Mouse (Mus musculus) frontal cortex, postnatal 36 days (tissue): ENCODE data around the gene Gm11639.
A peak's percentile ranks its signal among the peaks of the same experiment; 100 is the strongest.
"Not testable (repeated sequence)": the region's sequence is repeated elsewhere in the genome, so short reads cannot be mapped to it uniquely, and the experiment has no call there.

ENCODE experiments used
- DNase-seq, 2 experiments: peaks; one replicate each; pipeline ENCODE4 v3.0.0; 2022; ENCODE audit warnings: low spot score in 2 of 2

The Gm11639 gene

DNA sequence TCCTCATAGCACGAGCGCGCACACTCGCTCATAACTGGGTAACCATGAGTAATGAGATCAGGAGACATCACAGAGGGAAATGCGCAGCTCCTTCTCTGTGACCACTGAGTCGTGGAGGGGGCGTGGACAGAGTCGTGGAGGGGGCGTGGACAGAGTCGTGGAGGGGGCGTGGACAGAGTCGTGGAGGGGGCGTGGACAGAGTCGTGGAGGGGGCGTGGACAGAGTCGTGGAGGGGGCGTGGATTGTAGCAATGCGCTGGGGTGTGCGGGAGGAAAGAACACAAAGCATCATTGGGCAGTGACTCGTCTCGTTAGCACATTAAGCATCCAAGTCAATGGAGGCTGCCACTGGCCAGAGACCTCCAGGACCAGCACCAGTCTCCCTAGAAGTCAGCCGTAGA is 426.9 kb downstream of the Gm11639 start:
- not testable (repeated sequence) for DNase-seq

GRCm38 (mm10) chr11:105117814-105118213 is 432.3 kb downstream of the Gm11639 start:
- no peak for DNase-seq

DNA sequence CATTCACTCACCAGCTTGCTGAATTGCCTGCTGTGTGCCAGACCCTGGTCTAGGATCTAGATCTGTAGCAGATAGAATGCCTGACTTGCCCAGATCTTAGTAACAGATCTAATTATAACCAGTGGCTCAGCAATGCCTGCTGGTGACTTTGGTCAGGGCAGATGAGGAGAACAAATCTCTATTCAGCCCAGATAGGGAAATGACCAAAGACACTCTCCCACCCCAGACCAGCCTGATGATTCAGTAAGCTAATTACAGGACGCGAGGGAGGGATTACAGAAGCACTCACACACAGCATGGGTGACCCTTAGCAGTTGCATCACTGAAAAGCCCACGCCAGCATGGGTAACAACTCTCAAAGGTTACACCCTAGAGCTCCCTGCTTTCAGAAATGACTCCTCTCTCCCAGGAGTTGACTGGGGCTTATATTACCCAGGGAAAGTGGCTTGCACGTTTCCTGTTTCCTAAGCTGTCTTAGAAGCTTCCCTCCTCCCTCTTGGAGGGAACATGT is 435.1 kb downstream of the Gm11639 start:
- no peak for DNase-seq

DNA sequence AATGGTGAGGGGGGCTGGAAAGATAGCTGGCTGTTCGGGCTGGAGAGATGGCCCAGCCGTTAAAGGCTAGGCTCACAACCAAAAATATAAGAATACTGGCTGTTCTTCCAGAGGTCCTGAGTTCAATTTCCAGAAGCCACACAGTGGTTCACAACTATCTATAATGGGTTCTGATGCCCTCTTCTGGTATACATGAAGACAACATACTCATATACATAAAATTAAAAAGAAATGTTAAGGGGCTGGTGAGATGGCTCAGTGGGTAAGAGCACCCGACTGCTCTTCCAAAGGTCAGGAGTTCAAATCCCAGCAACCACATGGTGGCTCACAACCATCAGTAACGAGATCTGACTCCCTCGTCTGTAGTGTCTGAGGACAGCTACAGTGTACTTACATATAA is 436.3 kb downstream of the Gm11639 start:
- DNase-seq, result not testable (repeated sequence)

DNA sequence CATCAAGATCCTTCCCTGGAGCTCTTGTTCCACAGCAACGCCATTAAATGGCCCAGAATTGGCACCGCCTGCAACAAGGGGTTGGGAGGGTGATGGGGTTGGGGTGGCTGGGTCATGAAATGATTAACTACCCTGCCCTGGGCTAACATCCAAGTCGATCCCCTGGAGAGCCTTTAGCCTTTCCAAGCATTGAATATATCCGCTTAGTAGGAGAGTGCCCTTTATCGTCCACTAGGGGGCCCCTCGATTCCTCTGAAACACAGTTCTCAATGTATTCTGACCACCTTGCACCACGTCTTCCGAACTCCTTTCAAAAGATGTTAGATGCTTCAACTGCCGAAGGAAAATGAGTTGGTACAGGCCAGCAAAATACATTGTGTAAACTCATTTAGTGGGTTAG is 438.5 kb downstream of the Gm11639 start:
- DNase-seq, result no peak

- DNase-seq, result peak; percentile 72 to 81
These were observed 440.4 kb downstream of the Gm11639 start, which contains the start of gene Mettl2 for GRCm38 (mm10) chr11:105125735-105126519. Mettl2 (plus strand) TSS chr11:105126425.

- DNase-seq, result no peak
These were observed 441.1 kb downstream of the Gm11639 start for GRCm38 (mm10) chr11:105126520-105127029.

DNA sequence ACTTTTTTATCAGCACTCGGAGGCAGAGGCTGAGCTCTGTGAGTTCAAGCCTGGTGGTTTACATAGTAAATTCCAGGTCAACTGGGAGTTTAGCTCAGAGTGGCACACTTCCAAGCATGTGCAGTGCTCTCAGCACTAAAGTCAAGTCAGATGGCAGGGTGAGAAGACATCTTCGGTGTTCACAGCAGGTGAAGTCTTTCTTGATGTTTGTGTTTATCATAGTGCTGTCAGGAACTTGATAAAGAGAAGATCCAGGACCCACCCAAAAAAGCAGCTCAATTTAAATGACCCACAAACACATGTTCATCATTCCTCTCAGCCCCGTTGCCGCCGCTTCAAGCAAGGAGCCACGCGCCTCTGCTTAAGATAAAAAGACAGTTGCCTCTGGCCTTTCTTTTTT is 450.2 kb downstream of the Gm11639 start:
- no peak for DNase-seq

DNA sequence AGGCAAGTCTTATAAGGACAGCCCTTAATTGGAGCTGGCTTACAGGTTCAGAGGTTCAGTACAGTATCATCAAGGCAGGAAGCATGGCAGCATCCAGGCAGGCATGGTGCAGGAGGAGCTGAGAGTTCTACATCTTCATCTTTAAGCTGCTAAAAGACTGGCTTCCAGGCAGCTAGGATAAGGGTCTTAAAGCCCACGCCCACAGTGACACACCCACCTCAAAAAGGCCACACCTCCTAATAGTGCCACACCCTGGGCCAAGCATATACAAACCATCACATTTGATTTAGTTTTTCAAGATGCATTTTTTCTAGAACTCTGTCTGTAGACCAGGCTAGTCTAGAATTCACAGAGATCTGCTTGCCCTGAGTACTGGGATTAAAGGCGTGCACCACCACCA is 451.7 kb downstream of the Gm11639 start:
- DNase-seq, result not testable (repeated sequence)

GRCm38 (mm10) chr11:105140512-105140911 is 455.0 kb downstream of the Gm11639 start:
- DNase-seq, result not testable (repeated sequence)

DNA sequence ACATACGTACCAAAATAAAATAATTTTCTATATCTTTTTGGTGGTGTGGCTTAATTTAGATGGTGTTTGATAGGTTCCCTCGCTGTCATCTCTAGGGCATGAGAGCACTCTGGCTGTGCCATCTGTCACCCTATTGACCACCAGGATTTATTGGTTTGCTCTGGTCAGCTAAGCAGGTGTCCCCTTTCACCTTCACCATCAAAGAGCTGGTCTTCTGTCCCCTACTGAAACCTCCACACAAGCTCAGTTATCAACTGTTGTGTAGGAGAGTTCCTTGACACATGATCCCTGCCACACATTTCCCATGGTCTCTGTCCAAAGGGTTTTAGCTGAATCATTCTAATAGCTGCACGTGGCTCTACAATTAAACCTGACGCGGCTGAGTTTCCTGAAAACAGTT is 455.6 kb downstream of the Gm11639 start:
- DNase-seq, result no peak

DNA sequence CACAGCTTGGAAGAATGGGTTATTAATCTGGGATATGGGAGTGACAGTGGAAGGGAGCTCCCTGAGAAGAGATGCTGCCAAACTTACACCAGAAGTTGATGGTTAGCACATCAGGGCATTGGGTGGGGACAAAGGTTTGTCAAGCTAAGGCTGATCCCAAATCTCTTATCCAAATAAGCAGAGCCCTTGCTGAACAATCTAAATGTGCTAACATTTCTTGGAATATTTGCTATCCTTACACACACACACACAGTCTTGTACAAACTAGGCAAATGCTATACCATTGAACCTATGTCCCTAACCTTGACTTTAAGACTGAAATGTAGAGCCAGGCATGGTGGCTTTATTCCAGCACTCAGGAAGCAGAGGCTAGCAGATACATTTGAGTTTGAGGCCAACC is 458.1 kb downstream of the Gm11639 start:
- no peak for DNase-seq

DNA sequence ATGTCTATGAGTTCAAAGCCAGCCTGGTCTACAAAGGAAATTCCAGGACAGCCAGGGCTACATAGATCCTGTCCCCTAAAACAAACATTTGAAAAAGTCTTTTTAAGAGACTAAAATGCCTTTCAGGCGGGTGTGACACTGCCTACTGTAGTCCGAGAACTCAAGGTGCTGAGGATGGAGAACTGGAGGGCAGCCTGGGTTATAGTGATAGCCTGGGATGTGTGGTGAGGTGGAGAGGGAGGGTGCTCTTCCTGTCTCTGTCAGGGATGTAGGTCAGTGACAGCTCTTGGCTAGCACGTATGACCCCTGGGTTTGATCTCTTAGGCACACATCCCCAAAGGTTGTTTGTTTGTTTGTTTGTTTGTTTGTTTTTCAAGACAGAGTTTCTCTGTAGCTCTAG is 458.6 kb downstream of the Gm11639 start:
- DNase-seq, result no peak

GRCm38 (mm10) chr11:105144508-105145210 is 459.2 kb downstream of the Gm11639 start:
- no peak for DNase-seq

GRCm38 (mm10) chr11:105145211-105145610 is 459.7 kb downstream of the Gm11639 start:
- DNase-seq, result no peak

DNA sequence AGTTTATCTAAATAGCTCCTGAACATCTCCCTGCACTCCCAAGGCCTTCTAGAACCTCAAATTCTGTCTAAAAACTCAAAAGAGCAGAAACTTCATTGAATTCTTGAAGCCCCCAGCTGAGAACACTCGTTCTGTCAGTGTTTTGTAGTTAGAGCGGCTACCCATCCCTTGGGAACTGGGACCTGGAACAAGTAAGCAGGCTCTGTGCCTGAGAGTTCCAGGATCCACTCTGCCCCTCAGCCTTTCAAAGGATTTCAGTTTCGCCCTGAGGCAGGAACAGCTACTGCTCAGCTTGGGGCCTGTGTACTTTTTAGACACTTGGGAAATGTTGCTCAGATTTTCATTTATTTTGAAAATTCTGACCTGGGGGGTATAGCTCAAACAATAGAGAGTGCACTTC is 461.1 kb downstream of the Gm11639 start, which contains the start of gene Gm10842:
TSS of gene Gm10842 (plus strand) at position 301 of the 400 bp plus-strand sequence.
- DNase-seq, result no peak

DNA sequence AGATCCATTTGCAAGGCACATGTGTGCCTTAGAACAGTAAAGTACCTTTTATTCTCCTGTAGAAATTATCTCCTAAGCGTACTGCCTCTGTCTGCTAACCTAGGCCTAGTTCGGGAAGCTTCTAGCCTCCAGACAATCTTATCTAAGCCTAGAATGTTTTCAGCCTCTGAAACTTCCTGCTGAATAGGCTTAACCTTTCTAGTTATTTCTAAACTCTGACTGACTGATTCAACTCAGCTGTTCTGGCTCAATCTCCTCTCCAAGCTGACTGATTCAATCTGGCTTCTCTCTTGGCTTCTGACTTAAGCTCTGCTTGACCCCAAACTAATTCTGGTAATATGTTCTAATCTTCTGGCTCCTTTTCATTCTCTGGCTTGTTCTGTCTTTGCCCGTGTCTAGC is 463.8 kb downstream of the Gm11639 start:
- DNase-seq, result no peak

DNA sequence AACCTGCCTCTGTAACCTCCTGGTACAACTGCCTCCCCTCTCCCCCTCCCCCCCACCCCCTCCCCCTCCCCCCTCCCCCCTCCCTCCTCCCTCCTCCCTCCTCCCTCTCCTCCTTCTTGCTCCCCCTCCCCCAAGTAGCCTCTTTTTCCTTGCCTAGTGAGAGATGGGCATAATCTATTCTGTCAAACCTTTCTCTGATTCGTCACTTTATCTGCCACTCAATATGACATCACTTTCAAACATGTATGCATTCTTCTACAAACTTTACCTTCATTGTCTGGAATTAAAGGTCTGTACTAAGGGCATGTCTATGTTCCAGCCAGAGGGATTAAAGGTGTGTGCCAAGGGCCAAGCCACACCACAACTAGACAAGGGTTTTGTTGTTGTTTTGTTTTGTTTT is 464.3 kb downstream of the Gm11639 start:
- DNase-seq, result no peak

DNA sequence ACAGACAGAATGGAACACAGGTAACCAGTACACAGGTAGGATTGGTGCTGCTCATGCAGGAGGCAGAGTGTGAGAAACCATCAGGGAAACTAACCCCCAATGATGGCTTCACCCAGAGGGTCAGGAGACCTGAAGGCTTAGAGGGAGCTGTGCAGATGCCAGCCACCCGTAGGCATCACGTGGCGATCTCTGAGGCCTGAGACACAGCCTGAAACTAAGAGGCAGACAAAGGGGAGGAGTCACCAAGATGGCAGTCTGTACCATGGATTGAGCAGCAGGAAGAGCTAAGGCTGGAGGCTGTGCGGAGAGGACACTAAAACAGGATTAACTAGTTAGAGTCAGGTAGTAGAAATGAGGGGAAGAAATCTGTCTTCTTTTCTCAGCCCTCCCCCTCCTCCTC is 465.2 kb downstream of the Gm11639 start:
- DNase-seq, result no peak

- DNase-seq, result no peak
These were observed 465.9 kb downstream of the Gm11639 start for GRCm38 (mm10) chr11:105151226-105152016.

GRCm38 (mm10) chr11:105152017-105152300 is 466.5 kb downstream of the Gm11639 start:
- no peak for DNase-seq

- no peak for DNase-seq
These were observed 466.9 kb downstream of the Gm11639 start for GRCm38 (mm10) chr11:105152357-105152899.
